Mouse (Mus musculus): ENCODE results near the gene Gm21440. TPM values are rescaled to one million over a fixed set of nuclear protein-coding genes. Genes with fewer than 3 reads are reported as not detected.

The Gm21440 gene
- polyA plus RNA-seq (2015; fragmentation: Illumina TruSeq; extraction: RNeasy Lipid Tissue Mini Kit (QIAGEN cat#74804); ENCODE audit: insufficient read depth, low read depth, low replicate concordance): not detected

DNA sequence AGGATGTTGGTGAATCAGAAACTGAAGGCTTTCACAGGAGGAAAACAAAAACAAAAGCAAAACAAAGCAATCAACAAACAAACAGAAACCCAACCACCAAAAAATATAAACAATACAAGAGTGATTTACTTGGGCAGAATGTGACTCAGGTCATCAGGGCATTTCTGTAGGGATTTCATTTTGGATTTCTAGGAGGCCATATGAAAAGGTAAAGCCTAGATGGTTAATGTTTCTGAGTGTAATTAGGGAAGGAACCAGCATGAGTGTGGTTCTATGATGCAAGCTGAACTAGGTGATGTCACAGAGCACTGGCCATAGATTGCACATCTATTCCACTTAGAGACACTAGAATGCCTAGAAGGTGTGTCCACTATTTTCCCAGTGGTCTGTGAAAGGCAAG, at the start of gene Gm21440, which contains the start of gene Gm21454:
Gene Gm21440, plus strand, starts transcription at position 301 of the 400 bp plus-strand sequence.
Gene Gm21454, plus strand, starts transcription at position 352 of the 400 bp plus-strand sequence.

DNA sequence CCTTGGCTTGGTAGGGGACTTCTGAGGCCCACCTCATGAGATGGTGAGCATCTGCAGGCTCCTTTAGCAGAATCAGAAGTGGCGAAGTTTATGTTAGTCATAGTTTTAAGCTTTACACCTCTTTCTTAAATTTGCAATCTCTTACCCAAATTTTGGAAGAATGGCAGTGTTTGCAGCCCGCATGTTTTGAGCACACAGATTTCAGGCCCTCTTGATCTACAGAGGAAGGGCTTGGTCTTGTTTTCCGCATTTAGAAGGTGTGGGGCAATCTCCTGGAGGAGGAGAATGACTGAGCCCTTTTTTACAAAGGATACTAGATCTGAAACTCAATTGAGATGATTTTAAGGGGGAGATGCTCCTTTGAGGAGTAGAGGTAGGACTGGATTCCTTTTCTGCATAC, 28.4 kb upstream of the Gm21440 start, which contains the start of gene Gm21828:
Gene Gm21828, minus strand, starts transcription at position 101 of the 400 bp plus-strand sequence.

Other genes with a start within 250 kb of the Gm21440 start
- gene Gm20807, start 209.5 kb upstream of the Gm21440 start, polyA plus RNA-seq (2015; fragmentation: Illumina TruSeq; extraction: RNeasy Lipid Tissue Mini Kit (QIAGEN cat#74804); ENCODE audit: insufficient read depth, low read depth, low replicate concordance): not detected
- not detected for gene Gm21891, start 118.9 kb upstream of the Gm21440 start, polyA plus RNA-seq (2015; fragmentation: Illumina TruSeq; extraction: RNeasy Lipid Tissue Mini Kit (QIAGEN cat#74804); ENCODE audit: insufficient read depth, low read depth, low replicate concordance)
- gene Gm21425, start 90.4 kb upstream of the Gm21440 start, polyA plus RNA-seq (2015; fragmentation: Illumina TruSeq; extraction: RNeasy Lipid Tissue Mini Kit (QIAGEN cat#74804); ENCODE audit: insufficient read depth, low read depth, low replicate concordance): not detected
- gene Gm21828, start 28.5 kb upstream of the Gm21440 start, polyA plus RNA-seq (2015; fragmentation: Illumina TruSeq; extraction: RNeasy Lipid Tissue Mini Kit (QIAGEN cat#74804); ENCODE audit: insufficient read depth, low read depth, low replicate concordance): not detected
- gene Gm21454, start 51 bp downstream of the Gm21440 start, polyA plus RNA-seq (2015; fragmentation: Illumina TruSeq; extraction: RNeasy Lipid Tissue Mini Kit (QIAGEN cat#74804); ENCODE audit: insufficient read depth, low read depth, low replicate concordance): not detected
- gene Gm21725, start 96.7 kb downstream of the Gm21440 start, polyA plus RNA-seq (2015; fragmentation: Illumina TruSeq; extraction: RNeasy Lipid Tissue Mini Kit (QIAGEN cat#74804); ENCODE audit: insufficient read depth, low read depth, low replicate concordance): not detected
- gene Gm21866, start 213.2 kb downstream of the Gm21440 start, polyA plus RNA-seq (2015; fragmentation: Illumina TruSeq; extraction: RNeasy Lipid Tissue Mini Kit (QIAGEN cat#74804); ENCODE audit: insufficient read depth, low read depth, low replicate concordance): not detected
- not detected for gene Gm20773, start 241.6 kb downstream of the Gm21440 start, polyA plus RNA-seq (2015; fragmentation: Illumina TruSeq; extraction: RNeasy Lipid Tissue Mini Kit (QIAGEN cat#74804); ENCODE audit: insufficient read depth, low read depth, low replicate concordance)

Data from pancreas, adult 10 weeks (tissue).